Mouse (Mus musculus) gastrocnemius, adult 18-20 months (tissue): ENCODE measurements around the gene Dmxl2. TPM values are rescaled to one million over a fixed set of nuclear protein-coding genes. Genes with fewer than 3 reads are reported as not detected.

Source experiments
- DNase-seq: peaks from one replicate; pipeline ENCODE4 v3.0.0; 2021; ENCODE audit warnings: low spot score
- total RNA-seq, 2 experiments: library from RNA; stranded (reverse); gene quantifications; 2 replicates each; pipeline ENCODE4 v1.2.3; 2021

Gene Dmxl2
- total RNA-seq, 2 experiments from 2014 or later = 2.4 to 3.1 TPM

GRCm38 (mm10) chr9:54499791-54500190 lies 1.6 kb downstream of the Dmxl2 start:
- no peak for DNase-seq

GRCm38 (mm10) chr9:54499291-54499690 lies 2.1 kb downstream of the Dmxl2 start:
- no peak for DNase-seq

- no peak for DNase-seq
These were observed 11.0 kb downstream of the Dmxl2 start for GRCm38 (mm10) chr9:54490431-54490830.

GRCm38 (mm10) chr9:54489599-54489998 lies 11.8 kb downstream of the Dmxl2 start:
- no peak for DNase-seq

- DNase-seq = no peak
These were observed 16.5 kb downstream of the Dmxl2 start for GRCm38 (mm10) chr9:54484927-54485326.

GRCm38 (mm10) chr9:54483215-54483614 lies 18.2 kb downstream of the Dmxl2 start:
- no peak for DNase-seq

- DNase-seq = no peak
These were observed 18.7 kb downstream of the Dmxl2 start for GRCm38 (mm10) chr9:54482763-54483162.

- DNase-seq = no peak
These were observed 22.4 kb downstream of the Dmxl2 start for GRCm38 (mm10) chr9:54479054-54479453.

GRCm38 (mm10) chr9:54478117-54478516 lies 23.3 kb downstream of the Dmxl2 start:
- no peak for DNase-seq

- no peak for DNase-seq
These were observed 26.9 kb downstream of the Dmxl2 start for GRCm38 (mm10) chr9:54474546-54474945.

- DNase-seq = no peak
These were observed 27.4 kb downstream of the Dmxl2 start for GRCm38 (mm10) chr9:54474031-54474430.

GRCm38 (mm10) chr9:54472784-54473183 lies 28.6 kb downstream of the Dmxl2 start:
- no peak for DNase-seq

- DNase-seq = no peak
These were observed 32.1 kb downstream of the Dmxl2 start for GRCm38 (mm10) chr9:54469339-54469738.

- DNase-seq = no peak
These were observed 33.9 kb downstream of the Dmxl2 start for GRCm38 (mm10) chr9:54467433-54467933.

GRCm38 (mm10) chr9:54463483-54464054 lies 37.9 kb downstream of the Dmxl2 start:
- no peak for DNase-seq

GRCm38 (mm10) chr9:54439015-54439414 lies 62.4 kb downstream of the Dmxl2 start:
- DNase-seq = no peak

GRCm38 (mm10) chr9:54438246-54438645 lies 63.2 kb downstream of the Dmxl2 start:
- peak; percentile 27 for DNase-seq

GRCm38 (mm10) chr9:54416238-54416637 lies 85.2 kb downstream of the Dmxl2 start:
- no peak for DNase-seq

- no peak for DNase-seq
These were observed 144.7 kb downstream of the Dmxl2 start for GRCm38 (mm10) chr9:54356756-54357155.

- no peak for DNase-seq
These were observed 159.4 kb downstream of the Dmxl2 start for GRCm38 (mm10) chr9:54342026-54342425.

- DNase-seq = peak; percentile 25
These were observed 164.8 kb downstream of the Dmxl2 start for GRCm38 (mm10) chr9:54336532-54337144.

GRCm38 (mm10) chr9:54335582-54335981 lies 165.8 kb downstream of the Dmxl2 start:
- no peak for DNase-seq

GRCm38 (mm10) chr9:54329201-54329600 lies 172.2 kb downstream of the Dmxl2 start:
- DNase-seq = no peak
